Mouse (Mus musculus) retina, postnatal 1 day (tissue): ENCODE measurements around the gene Fbxl19.

Source experiments
- DNase-seq: peaks from one replicate; pipeline ENCODE4 v3.0.0-alpha.2; 2012

Gene Fbxl19

GRCm38 (mm10) chr7:127744366-127745045 lies at the start of gene Fbxl19:
TSS of gene Fbxl19 (plus strand) at chr7:127744543.
- DNase-seq = peak; percentile 86

GRCm38 (mm10) chr7:127698986-127699385 lies 45.4 kb upstream of the Fbxl19 start:
- DNase-seq = no peak

- DNase-seq = no peak
These were observed 43.5 kb upstream of the Fbxl19 start for GRCm38 (mm10) chr7:127700712-127701331.

- no peak for DNase-seq
These were observed 40.7 kb upstream of the Fbxl19 start for GRCm38 (mm10) chr7:127703561-127704178.

- DNase-seq = no peak
These were observed 39.7 kb upstream of the Fbxl19 start for GRCm38 (mm10) chr7:127704598-127704997.

GRCm38 (mm10) chr7:127705706-127706105 lies 38.6 kb upstream of the Fbxl19 start:
- DNase-seq = no peak

GRCm38 (mm10) chr7:127707045-127707956 lies 37.0 kb upstream of the Fbxl19 start:
- no peak for DNase-seq

- no peak for DNase-seq
These were observed 36.5 kb upstream of the Fbxl19 start for GRCm38 (mm10) chr7:127707957-127708206.

- peak; percentile 98 for DNase-seq
These were observed 35.9 kb upstream of the Fbxl19 start, which contains the start of gene Bcl7c for GRCm38 (mm10) chr7:127708207-127709078. TSS of gene Bcl7c (minus strand) at chr7:127708933.

GRCm38 (mm10) chr7:127709261-127709979 lies 34.9 kb upstream of the Fbxl19 start:
- DNase-seq = no peak

- no peak for DNase-seq
These were observed 33.3 kb upstream of the Fbxl19 start for GRCm38 (mm10) chr7:127711031-127711430.

- no peak for DNase-seq
These were observed 32.9 kb upstream of the Fbxl19 start for GRCm38 (mm10) chr7:127711456-127711855.

GRCm38 (mm10) chr7:127712461-127713385 lies 31.6 kb upstream of the Fbxl19 start, which contains the start of gene Ctf1:
TSS of gene Ctf1 (plus strand) at chr7:127712736.
- peak; percentile 88 for DNase-seq

- DNase-seq = no peak
These were observed 29.5 kb upstream of the Fbxl19 start for GRCm38 (mm10) chr7:127714816-127715215.

- peak; percentile 72 for DNase-seq
These were observed 27.4 kb upstream of the Fbxl19 start for GRCm38 (mm10) chr7:127716992-127717391.

- no peak for DNase-seq
These were observed 26.0 kb upstream of the Fbxl19 start for GRCm38 (mm10) chr7:127718339-127718738.

- no peak for DNase-seq
These were observed 25.1 kb upstream of the Fbxl19 start for GRCm38 (mm10) chr7:127719258-127719657.

- DNase-seq = no peak
These were observed 18.9 kb upstream of the Fbxl19 start for GRCm38 (mm10) chr7:127725490-127725889.

GRCm38 (mm10) chr7:127725924-127726323 lies 18.4 kb upstream of the Fbxl19 start:
- no peak for DNase-seq

GRCm38 (mm10) chr7:127727898-127728297 lies 16.4 kb upstream of the Fbxl19 start:
- DNase-seq = no peak
